Mouse (Mus musculus) olfactory bulb, adult 2 months (tissue): Measurements from ENCODE around the gene Tbc1d10b.

Experiments
- CTCF ChIP-seq: fragments of 200-500 bp; IDR thresholded peaks from 2 replicates; pipeline ENCODE4 v1.5.1; 2012; ENCODE audit warnings: low read depth, mild to moderate bottlenecking, low read length, moderate library complexity; ENCODE audit not compliant: insufficient read depth
- POLR2A ChIP-seq: fragments of 200-500 bp; IDR thresholded peaks from 2 replicates; pipeline ENCODE4 v1.6.1; 2012; ENCODE audit warnings: mild to moderate bottlenecking, low read depth, low read length, moderate library complexity; ENCODE audit not compliant: insufficient read depth

- TF ChIP-seq POLR2A (no peak), CTCF (no peak)
These were observed 23.1 kb upstream of the Tbc1d10b start for GRCm38 (mm10) chr7:127231376-127231775.
